Mouse (Mus musculus) right cerebral cortex, postnatal 10 days (tissue): Measurements from ENCODE around the gene Gtf3c5.

Experiments used
- DNase-seq, 2 experiments: peaks; one replicate each; pipeline ENCODE4 v3.0.0; 2021; ENCODE audit warnings: low spot score in 2 of 2

Gene Gtf3c5

GRCm38 (mm10) chr2:28583651-28584050, at the start of gene Gtf3c5:
TSS of gene Gtf3c5 (minus strand) at chr2:28583751.
- no peak for DNase-seq

- no peak for DNase-seq
Measured at GRCm38 (mm10) chr2:28633136-28633535, 49.6 kb upstream of the Gtf3c5 start.

- no peak for DNase-seq
Measured at GRCm38 (mm10) chr2:28632626-28633025, 49.1 kb upstream of the Gtf3c5 start.

DNA sequence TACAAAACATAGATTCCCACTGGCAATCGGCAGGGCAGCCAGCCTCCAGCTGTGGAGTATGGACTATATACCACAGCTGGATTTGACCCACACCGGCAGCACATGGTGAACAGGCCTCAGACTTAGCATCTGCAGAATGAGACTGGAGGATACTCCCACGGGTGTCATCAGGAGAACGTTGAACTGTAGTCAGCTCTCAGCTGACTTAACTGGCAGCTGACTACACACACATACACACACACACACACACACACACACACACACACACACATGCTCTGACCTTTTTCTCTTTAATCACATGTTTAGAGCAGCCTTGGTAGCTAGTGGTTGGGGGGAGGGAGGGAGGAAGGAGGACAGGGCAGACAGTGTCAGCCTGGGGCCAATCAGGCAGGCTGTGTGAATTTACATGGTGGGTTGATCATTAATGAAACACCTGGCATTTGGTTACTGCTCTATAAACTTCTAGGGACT, 46.4 kb upstream of the Gtf3c5 start:
- DNase-seq: no peak

- DNase-seq: no peak
Measured at GRCm38 (mm10) chr2:28628053-28628452, 44.5 kb upstream of the Gtf3c5 start.

- DNase-seq: no peak
Measured at GRCm38 (mm10) chr2:28626038-28626437, 42.5 kb upstream of the Gtf3c5 start.

DNA sequence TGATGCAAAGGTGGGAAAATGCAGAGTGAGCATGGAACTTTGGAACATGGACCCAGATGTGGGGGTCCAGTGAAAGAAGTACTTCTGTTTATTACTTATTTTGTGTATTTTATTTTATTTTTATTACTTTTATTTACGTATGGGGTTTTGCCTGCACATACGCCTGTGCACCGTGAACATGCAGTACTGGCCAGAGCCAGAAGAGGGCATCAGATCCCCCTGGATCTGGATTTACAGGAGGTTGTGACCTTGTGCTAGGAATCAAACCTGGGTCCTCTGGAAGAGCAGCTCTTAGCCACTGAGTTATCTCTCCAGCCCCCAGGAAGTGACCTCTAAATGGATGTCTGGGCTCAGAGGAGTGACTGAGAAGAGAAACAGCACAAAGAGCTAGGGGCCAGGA, 41.3 kb upstream of the Gtf3c5 start:
- no peak for DNase-seq

DNA sequence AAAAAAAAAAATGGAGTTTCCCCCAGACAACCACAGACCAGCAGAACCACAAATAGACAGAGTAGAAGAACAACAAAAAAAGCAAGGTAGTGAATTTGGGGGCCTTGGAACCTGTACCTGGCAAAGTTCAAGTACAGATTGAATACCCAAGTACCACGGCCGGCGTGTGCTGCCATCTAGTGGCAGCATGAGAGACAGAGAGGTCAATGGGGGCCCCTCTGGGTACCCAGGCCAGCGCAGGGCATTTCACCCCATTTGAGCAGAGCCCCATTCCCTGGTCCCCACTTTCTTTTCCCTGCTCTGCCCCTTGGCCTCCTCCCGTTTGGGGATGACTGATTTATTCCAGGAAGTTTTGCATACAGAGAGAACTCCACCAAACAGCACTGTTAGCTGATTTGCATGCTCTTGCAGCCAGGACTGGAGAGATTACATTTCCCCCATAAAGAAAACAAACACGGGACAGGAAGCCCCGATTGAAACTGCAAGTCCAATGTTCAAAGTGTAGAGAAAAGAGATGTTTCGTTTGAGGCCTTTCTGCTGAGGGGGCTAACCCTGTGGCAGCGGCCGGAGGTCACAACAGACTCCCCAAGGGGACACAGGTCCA, 39.1 kb upstream of the Gtf3c5 start:
- DNase-seq: peak in 1 of 2 experiments; percentile 41

- DNase-seq: no peak
Measured at GRCm38 (mm10) chr2:28621664-28622171, 38.2 kb upstream of the Gtf3c5 start, which contains the start of gene Gfi1b. TSS of gene Gfi1b (minus strand) at chr2:28621982.

DNA sequence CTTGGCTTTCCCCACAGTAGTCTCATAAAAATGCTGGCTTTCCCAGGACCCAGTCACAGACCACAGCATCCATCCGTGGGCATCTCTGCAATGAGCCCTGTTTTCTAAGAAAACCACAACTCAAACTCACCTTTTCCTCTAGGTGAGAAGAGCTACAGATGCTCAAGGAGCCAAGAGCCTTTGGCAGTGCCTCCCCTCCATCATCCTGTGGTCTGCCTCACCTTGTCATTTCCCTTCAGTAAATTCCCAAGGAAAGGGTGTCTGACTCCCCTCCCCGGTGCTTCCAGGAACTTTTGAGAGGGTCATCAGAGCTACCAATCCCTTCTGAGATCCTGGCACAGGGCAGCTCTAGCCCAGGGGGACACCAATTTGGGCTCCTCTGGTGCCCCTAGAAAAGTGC, 37.6 kb upstream of the Gtf3c5 start:
- no peak for DNase-seq

DNA sequence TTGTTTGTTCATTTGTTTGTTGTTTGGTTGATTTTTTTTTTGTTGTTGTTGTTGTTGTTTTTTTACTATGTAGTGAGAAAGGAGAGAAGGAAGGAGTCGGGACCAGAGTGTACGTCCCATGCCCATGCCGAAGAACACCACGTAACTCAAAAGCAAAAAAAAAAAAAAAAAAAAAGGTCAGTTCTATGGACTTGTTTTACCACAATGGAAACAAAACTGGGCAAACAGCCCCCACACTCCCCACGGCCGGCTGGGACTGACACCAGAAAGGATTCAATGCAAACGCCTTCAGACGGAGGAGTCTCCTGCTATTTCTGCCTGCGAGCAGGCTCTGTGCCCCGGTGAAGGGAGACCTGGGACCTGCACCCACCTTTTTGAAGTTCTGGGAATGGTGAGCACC, 37.0 kb upstream of the Gtf3c5 start:
- DNase-seq: no peak

GRCm38 (mm10) chr2:28619369-28619768, 35.8 kb upstream of the Gtf3c5 start:
- no peak for DNase-seq

DNA sequence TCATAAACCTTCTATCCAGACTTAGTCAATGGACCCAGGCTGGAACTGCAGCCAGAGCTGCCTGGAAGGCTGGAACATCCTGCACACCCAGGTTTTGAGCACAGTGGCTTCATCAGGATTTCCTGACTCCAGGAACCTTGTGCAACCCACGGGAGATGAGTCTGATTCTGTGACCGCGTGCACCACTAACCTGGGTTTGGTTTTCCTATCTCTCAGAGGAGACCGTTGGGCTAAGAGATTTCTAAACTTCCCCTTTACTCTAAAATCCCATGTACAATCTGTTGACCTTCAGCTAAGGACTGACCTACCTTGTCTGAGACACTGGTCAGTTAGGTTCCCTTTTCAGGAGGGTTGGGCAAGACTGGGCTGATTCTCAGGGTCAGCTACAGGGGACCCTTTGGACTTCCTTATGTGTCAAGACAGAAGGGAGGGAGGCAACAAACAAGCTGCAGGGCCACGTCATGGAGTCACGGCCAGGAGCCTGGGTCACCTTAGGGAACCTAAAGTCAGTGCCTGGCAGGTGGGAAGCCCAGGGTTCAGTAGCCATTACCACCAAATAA, 35.3 kb upstream of the Gtf3c5 start:
- DNase-seq: no peak

DNA sequence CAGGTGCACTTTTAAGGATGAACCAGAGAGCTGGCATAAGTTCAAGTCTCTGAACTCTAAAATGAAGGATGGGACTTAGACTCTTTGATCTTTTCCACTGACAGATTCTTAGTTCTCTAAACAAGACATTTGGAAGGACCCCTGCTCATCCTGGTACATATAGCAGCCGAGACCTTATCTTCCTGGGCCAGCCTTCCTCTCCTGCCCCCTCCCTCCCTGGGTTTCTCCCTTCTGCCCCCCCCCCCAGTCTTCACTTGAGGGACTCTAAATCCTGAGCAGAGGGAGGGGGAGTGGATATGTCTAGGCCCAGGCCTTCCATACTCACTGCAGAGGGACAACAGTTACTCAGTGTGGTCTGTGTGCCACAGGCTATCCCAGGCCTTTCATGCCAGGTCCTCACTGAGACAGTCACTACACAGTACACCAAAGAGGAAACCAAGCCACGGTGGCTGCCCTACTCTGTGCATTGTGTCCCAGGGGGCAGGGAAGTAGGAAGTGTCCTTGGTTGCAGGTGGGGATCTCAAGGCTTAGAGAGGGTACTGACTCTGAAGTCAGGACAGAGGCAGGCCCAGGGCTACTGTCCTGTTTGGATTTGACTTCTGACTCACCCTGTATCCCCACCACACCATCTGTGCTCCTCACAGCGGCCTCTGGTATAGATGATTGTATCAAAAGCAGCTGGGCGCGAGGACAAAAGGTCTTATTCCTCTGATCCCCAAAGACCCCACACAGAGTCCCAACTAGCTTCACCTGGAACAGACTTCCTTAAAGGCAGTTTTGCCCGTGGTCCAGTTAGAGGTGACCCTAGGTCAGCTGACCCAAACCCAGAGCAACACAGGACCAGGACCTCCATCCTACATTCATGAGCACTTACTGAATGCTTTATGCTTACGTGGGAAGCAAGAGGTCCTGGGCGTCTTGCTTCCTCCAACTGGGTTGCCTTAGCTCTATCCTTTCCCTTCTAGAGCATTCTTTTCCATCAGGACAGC, 34.2 kb upstream of the Gtf3c5 start:
- no peak for DNase-seq

- no peak for DNase-seq
Measured at GRCm38 (mm10) chr2:28616874-28617273, 33.3 kb upstream of the Gtf3c5 start.

DNA sequence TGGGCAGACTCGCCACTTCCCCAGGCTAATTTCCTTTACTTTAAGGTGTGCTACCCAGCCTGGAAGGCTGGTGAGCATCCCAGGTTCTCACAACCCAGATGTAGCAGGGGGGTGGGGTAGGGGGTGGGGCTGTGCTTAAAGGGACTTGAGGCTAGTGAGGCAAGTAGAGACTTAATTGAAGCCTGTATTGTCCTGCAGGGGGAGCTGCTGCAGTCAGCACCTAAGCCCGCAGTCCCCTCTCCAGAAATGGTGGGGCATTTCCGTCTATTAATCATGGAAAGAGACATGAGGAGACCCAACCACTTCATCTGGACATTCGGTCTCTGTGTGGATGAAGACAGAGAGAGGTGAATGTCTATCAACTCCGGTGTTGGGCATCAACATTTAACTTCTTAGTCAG, 32.8 kb upstream of the Gtf3c5 start:
- no peak for DNase-seq

- DNase-seq: no peak
Measured at GRCm38 (mm10) chr2:28613599-28613998, 30.0 kb upstream of the Gtf3c5 start.

GRCm38 (mm10) chr2:28612436-28613063, 29.0 kb upstream of the Gtf3c5 start:
- no peak for DNase-seq

GRCm38 (mm10) chr2:28611407-28611787, 27.8 kb upstream of the Gtf3c5 start:
- no peak for DNase-seq

GRCm38 (mm10) chr2:28610716-28611406, 27.3 kb upstream of the Gtf3c5 start:
- no peak for DNase-seq

DNA sequence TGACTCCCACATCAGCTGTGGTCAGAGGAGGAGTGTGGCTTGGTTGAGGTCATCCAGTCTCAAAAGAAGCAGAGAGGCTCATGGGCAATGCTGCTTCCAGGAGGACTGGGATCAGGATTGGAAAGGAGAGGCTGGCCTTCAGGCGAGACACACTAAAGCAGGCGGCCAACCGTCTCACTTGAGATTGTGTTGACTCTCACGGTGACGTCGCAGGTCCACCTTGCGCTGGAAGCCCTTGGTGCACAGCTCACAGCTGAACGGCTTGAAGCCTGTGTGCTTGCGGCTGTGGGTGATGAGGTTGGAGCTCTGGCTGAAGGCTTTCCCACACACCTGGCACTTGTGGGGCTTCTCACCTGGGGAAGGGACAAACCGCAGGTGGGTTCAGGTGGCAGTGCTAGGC, 26.3 kb upstream of the Gtf3c5 start:
- no peak for DNase-seq
